Mouse (Mus musculus) kidney, embryonic 15.5 days (tissue): ENCODE data around the gene Tle3. TPM values are rescaled to one million over a fixed set of nuclear protein-coding genes. Genes with fewer than 3 reads are reported as not detected.

ENCODE experiments used
- ATAC-seq: fragments of 200-750 bp; cut with Nextera tagmentation; replicated peaks from 2 replicates; pipeline ENCODE4 v1.8.0; 2017; ENCODE audit warnings: moderate TSS enrichment; ENCODE audit not compliant: low FRiP score
- H3K27ac ChIP-seq: fragments of 300-500 bp; sonication (generic); 2 replicates; pipeline ENCODE4 v1.5.1; 2015; ENCODE audit warnings: mild to moderate bottlenecking, inconsistent platforms
- H3K27me3 ChIP-seq: fragments of 300-500 bp; sonication (generic); 2 replicates; pipeline ENCODE4 v1.6.1; 2015; ENCODE audit warnings: inconsistent platforms
- H3K36me3 ChIP-seq: fragments of 300-500 bp; sonication (generic); 2 replicates; pipeline ENCODE4 v1.6.1; 2015; ENCODE audit warnings: inconsistent platforms
- H3K4me1 ChIP-seq: fragments of 300-500 bp; sonication (generic); 2 replicates; pipeline ENCODE4 v1.6.1; 2015; ENCODE audit warnings: inconsistent platforms
- H3K4me2 ChIP-seq: fragments of 300-500 bp; sonication (generic); 2 replicates; pipeline ENCODE4 v1.6.1; 2015; ENCODE audit warnings: moderate library complexity, mild to moderate bottlenecking, inconsistent platforms
- H3K4me3 ChIP-seq: fragments of 300-500 bp; sonication (generic); replicated peaks from 2 replicates; pipeline ENCODE4 v1.5.1; 2015; ENCODE audit warnings: mild to moderate bottlenecking, inconsistent platforms
- H3K9ac ChIP-seq: fragments of 300-500 bp; sonication (generic); 2 replicates; pipeline ENCODE4 v1.6.1; 2015; ENCODE audit warnings: mild to moderate bottlenecking, inconsistent platforms
- H3K9me3 ChIP-seq: fragments of 300-500 bp; sonication (generic); replicated peaks from 2 replicates; pipeline ENCODE4 v1.6.1; 2016; ENCODE audit warnings: inconsistent platforms
- WGBS: fragments of 180-500 bp; shearing (Covaris S2); methylation state at CpG from one replicate; pipeline ENCODE4 v1.1.7; 2015; ENCODE audit warnings: mixed read lengths; 5-methylcytosine and 5-hydroxymethylcytosine counted together
- polyA plus RNA-seq: library from polyadenylated mRNA; unstranded; fragments of >200 nt; fragmentation: Nextera tagmentation; extraction: Ambion mirVana; gene quantifications from 2 replicates; pipeline ENCODE4 v1.2.1, GENCODE M21; 2015

Gene Tle3
- polyA plus RNA-seq, 1 experiment from 2014 or later, result 30.9 TPM

DNA sequence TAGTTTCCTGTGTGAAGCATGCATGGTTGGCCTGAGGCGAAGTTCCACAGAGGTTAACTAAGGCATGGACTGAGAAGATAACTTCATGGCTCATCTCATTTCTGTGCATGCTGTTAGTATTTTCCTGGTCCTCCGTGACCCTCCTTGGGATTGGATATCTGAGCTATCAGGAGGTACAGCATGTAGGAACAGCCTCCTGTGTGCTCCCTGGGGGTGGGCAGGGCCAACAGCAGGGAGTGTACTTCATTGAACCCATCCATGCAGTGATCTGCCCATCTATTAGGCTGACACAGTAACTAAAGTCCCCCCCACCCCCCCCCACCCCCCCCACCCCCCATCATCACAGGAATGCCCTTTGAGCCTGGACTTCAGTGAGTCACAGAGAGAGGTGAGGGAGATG, 73.0 kb downstream of the Tle3 start:
- no peak for ATAC-seq
- Histone ChIP-seq H3K4me2 (no peak overlapping the region), H3K36me3 (no peaks in the 10 kb centered on the region), H3K9me3 (no peaks in the 10 kb centered on the region), H3K9ac (no peak overlapping the region), H3K4me3 (no peak overlapping the region), H3K27ac (no peak overlapping the region), H3K4me1 (peaks cover 59% of the 10 kb centered on the region), H3K27me3 (peaks cover 10% of the 10 kb centered on the region)
- 86% methylated on average over 2 of the region's 2 CpGs for WGBS

- H3K9ac ChIP-seq, result no peak overlapping the region
- 19% methylated on average over 5 of the region's 5 CpGs for WGBS
Observed at GRCm38 (mm10) chr9:61445711-61446222, 73.6 kb downstream of the Tle3 start.

GRCm38 (mm10) chr9:61446965-61447364, 74.8 kb downstream of the Tle3 start:
- H3K27me3 ChIP-seq, result peaks cover 4% of the 10 kb centered on the region; the same call in 1 of the 2 replicates
- no peak overlapping the region for H3K9ac ChIP-seq
- no peaks in the 10 kb centered on the region for H3K36me3 ChIP-seq
- no peak overlapping the region for H3K4me2 ChIP-seq
- 84% methylated on average over 2 of the region's 2 CpGs for WGBS
- H3K4me3 ChIP-seq, result no peak overlapping the region
- no peak overlapping the region for H3K27ac ChIP-seq
- no peaks in the 10 kb centered on the region for H3K9me3 ChIP-seq
- no peak for ATAC-seq
- H3K4me1 ChIP-seq, result peaks cover 46% of the 10 kb centered on the region

More at GRCm38 (mm10) chr9:61445711-61446222, 73.6 kb downstream of the Tle3 start:
- Histone ChIP-seq H3K9me3 (no peaks in the 10 kb centered on the region), H3K4me2 (no peak overlapping the region), H3K4me1 (peaks cover 58% of the 10 kb centered on the region), H3K36me3 (no peaks in the 10 kb centered on the region), H3K4me3 (no peak overlapping the region), H3K27me3 (peaks cover 6% of the 10 kb centered on the region), H3K27ac (no peak overlapping the region)
- no peak for ATAC-seq

DNA sequence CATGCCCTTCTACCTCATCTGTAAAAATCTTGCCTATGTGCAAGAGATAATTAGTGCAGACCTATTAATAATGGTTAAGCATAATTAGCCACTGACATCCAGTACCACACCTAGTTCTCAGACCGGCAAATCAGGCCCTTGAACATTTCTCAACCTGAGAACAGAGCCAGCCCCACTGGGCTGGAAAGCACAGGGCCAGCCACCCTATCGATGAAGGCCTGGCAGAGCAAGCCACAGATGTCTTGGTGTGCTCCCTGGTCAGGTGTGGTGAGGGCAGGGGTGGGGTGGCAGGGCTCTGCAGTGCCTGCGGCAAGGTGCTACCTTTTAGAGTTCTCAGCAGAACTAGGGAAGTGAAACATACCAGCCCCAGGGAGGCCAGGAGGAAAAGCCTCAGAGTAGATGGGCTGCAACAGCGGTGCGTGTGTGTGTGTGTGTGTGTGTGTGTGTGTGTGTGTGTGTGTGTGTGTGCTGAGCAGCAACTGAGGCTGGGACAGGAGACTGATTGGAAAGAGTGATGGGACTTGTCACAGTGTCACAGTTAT, 77.3 kb downstream of the Tle3 start:
- peaks cover 4% of the 10 kb centered on the region; the same call in 1 of the 2 replicates for H3K27me3 ChIP-seq
- no peak overlapping the region for H3K4me2 ChIP-seq
- no peaks in the 10 kb centered on the region for H3K36me3 ChIP-seq
- no peak overlapping the region for H3K4me3 ChIP-seq
- no peak overlapping the region for H3K9ac ChIP-seq
- WGBS, result 44% methylated on average over 5 of the region's 5 CpGs
- ATAC-seq, result no peak
- H3K27ac ChIP-seq, result no peak overlapping the region
- H3K9me3 ChIP-seq, result no peaks in the 10 kb centered on the region
- peaks cover 28% of the 10 kb centered on the region for H3K4me1 ChIP-seq

GRCm38 (mm10) chr9:61452081-61452480, 79.9 kb downstream of the Tle3 start:
- no peak overlapping the region for H3K27ac ChIP-seq
- H3K9ac ChIP-seq, result no peak overlapping the region
- H3K36me3 ChIP-seq, result no peaks in the 10 kb centered on the region
- H3K27me3 ChIP-seq, result peaks cover 10% of the 10 kb centered on the region; the same call in 1 of the 2 replicates
- 44% methylated on average over 1 of the region's 1 CpGs for WGBS
- H3K4me1 ChIP-seq, result peaks cover 28% of the 10 kb centered on the region
- no peak overlapping the region for H3K4me2 ChIP-seq
- H3K9me3 ChIP-seq, result no peaks in the 10 kb centered on the region
- ATAC-seq, result no peak
- H3K4me3 ChIP-seq, result no peak overlapping the region

GRCm38 (mm10) chr9:61455861-61456261, 83.7 kb downstream of the Tle3 start:
- ATAC-seq, result no peak
- WGBS, result 61% methylated on average over 6 of the region's 6 CpGs
- H3K27ac ChIP-seq, result no peak overlapping the region

DNA sequence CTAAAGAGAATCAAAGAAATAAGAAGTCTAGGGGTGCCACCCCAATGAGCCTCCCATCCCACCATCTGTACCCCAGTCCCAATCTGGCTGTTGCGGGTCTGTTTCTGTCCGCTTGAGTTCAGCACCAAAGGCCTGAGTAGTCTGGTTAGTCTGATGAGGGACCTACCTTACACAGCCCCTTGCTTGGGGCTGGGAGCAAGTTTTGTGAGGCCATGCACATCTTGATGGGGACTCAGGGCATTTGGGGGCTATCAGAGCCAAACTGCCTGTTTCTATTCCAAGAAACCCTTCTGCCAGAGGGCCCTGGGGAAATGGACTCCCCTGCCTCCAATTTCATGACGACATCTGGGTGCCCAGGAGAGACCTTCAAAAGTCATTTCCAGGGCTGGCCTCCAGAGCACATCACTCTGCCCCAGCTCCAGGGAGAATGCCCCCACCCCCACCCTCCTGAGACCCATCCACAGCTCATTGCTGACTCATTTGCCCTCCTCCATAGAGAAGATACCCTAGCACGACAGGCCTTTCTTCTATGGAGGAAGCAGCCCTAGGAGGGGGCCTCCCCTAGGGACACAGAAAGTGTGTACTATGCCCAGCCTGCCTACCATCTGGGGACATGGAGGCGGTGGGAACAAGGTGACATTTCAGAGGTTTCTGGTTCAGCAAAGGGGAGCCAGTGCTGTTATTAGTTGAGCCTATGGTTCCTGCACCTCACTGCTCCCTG, 84.4 kb downstream of the Tle3 start:
- H3K4me1 ChIP-seq, result peaks cover 20% of the 10 kb centered on the region
- H3K27me3 ChIP-seq, result peaks cover 29% of the 10 kb centered on the region; the same call in 1 of the 2 replicates
- no peak overlapping the region for H3K4me3 ChIP-seq
- 63% methylated on average over 5 of the region's 5 CpGs for WGBS
- H3K36me3 ChIP-seq, result no peaks in the 10 kb centered on the region
- H3K27ac ChIP-seq, result no peak overlapping the region
- ATAC-seq, result no peak
- H3K4me2 ChIP-seq, result no peak overlapping the region
- no peaks in the 10 kb centered on the region for H3K9me3 ChIP-seq
- no peak overlapping the region for H3K9ac ChIP-seq

More at GRCm38 (mm10) chr9:61455861-61456261, 83.7 kb downstream of the Tle3 start:
- Histone ChIP-seq H3K9ac (no peak overlapping the region), H3K4me1 (peaks cover 20% of the 10 kb centered on the region), H3K27me3 (peaks cover 24% of the 10 kb centered on the region; the same call in 1 of the 2 replicates), H3K36me3 (no peaks in the 10 kb centered on the region), H3K4me2 (no peak overlapping the region), H3K9me3 (no peaks in the 10 kb centered on the region), H3K4me3 (no peak overlapping the region)

DNA sequence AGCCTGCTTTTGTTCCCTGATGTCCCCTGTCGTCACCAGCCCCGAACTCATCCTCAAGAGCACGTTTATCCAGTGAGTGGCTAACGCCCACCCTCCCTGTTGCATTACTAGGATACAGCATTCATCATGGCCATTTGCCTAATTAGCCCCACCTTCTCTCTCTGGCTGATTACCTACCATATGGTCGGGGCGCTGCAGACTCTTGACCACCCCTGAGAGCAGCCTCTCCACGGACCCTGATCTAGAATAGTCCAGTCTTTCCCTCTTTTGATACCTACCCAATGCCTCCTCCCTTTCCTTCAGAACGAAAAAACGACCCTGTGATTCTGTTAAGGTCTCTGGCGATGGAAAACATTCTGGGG, 85.0 kb downstream of the Tle3 start:
- no peak overlapping the region for H3K4me2 ChIP-seq
- 22% methylated on average over 10 of the region's 10 CpGs for WGBS
- H3K9me3 ChIP-seq, result no peaks in the 10 kb centered on the region
- H3K36me3 ChIP-seq, result no peaks in the 10 kb centered on the region
- no peak overlapping the region for H3K27ac ChIP-seq
- H3K27me3 ChIP-seq, result peaks cover 31% of the 10 kb centered on the region; the same call in 1 of the 2 replicates
- no peak overlapping the region for H3K9ac ChIP-seq
- peaks cover 20% of the 10 kb centered on the region for H3K4me1 ChIP-seq
- no peak for ATAC-seq
- no peak overlapping the region for H3K4me3 ChIP-seq

- peaks cover 7% of the 10 kb centered on the region; the same call in 1 of the 2 replicates for H3K9me3 ChIP-seq
Observed at GRCm38 (mm10) chr9:61461859-61462258, 89.7 kb downstream of the Tle3 start.

DNA sequence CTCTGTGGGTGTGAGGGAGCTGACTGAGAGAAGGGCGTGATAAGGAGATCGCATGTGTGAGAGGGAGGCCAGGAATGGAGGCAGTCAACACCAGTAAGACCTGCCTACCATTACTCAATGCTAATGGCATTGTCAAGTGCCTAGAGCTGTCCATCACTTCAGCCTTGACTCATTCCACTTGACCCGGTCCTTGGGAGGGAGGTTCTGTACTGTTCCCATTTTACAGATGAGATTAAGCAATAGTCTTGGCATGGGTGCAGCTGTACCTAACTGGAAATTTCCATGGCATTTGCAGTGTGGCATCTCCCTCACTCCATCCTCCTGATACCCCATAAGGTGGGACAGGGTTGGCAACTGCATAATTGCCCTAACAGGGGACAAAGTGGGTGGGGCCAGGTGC, 95.3 kb downstream of the Tle3 start:
- no peak overlapping the region for H3K4me2 ChIP-seq

More at GRCm38 (mm10) chr9:61461859-61462258, 89.7 kb downstream of the Tle3 start:
- no peak overlapping the region for H3K4me2 ChIP-seq
- no peak for ATAC-seq
- 51% methylated on average over 4 of the region's 4 CpGs for WGBS
- peaks cover 25% of the 10 kb centered on the region; the same call in 1 of the 2 replicates for H3K27me3 ChIP-seq
- no peak overlapping the region for H3K4me3 ChIP-seq
- H3K27ac ChIP-seq, result no peak overlapping the region
- H3K9ac ChIP-seq, result no peak overlapping the region
- no peaks in the 10 kb centered on the region; the same call in 1 of the 2 replicates for H3K36me3 ChIP-seq
- H3K4me1 ChIP-seq, result peaks cover 8% of the 10 kb centered on the region; the same call in 1 of the 2 replicates

More for the DNA sequence above, 95.3 kb downstream of the Tle3 start:
- no peak for ATAC-seq
- 86% methylated on average over 3 of the region's 3 CpGs for WGBS
- peaks cover 7% of the 10 kb centered on the region; the same call in 1 of the 2 replicates for H3K9me3 ChIP-seq
- no peak overlapping the region for H3K4me3 ChIP-seq
- H3K36me3 ChIP-seq, result no peaks in the 10 kb centered on the region; the same call in 1 of the 2 replicates
- no peaks in the 10 kb centered on the region for H3K27me3 ChIP-seq
- peaks cover 31% of the 10 kb centered on the region for H3K4me1 ChIP-seq
- H3K27ac ChIP-seq, result no peak overlapping the region
- H3K9ac ChIP-seq, result no peak overlapping the region
